Mouse (Mus musculus) small intestine, adult 2 months (tissue): ENCODE results near the gene Zfp819. TPM values are rescaled to one million over a fixed set of nuclear protein-coding genes. Genes with fewer than 3 reads are reported as not detected.

Experiments
- H3K27ac ChIP-seq: fragments of 200-500 bp; 2 replicates; pipeline ENCODE4 v1.5.1; 2012; ENCODE audit warnings: low read depth, low read length, control low read depth, inconsistent platforms; ENCODE audit not compliant: insufficient read depth
- H3K27me3 ChIP-seq: fragments of 200-500 bp; 2 replicates; pipeline ENCODE4 v1.6.1; 2012; ENCODE audit warnings: mild to moderate bottlenecking, moderate library complexity, low read length, inconsistent platforms; ENCODE audit not compliant: control insufficient read depth, insufficient read depth
- H3K36me3 ChIP-seq: fragments of 200-500 bp; 2 replicates; pipeline ENCODE4 v1.6.1; 2012; ENCODE audit warnings: mild to moderate bottlenecking, low read length, control low read depth, inconsistent platforms; ENCODE audit not compliant: control insufficient read depth, insufficient read depth
- H3K4me1 ChIP-seq: fragments of 200-500 bp; 2 replicates; pipeline ENCODE4 v1.6.1; 2012; ENCODE audit warnings: low read length, inconsistent platforms, mixed read lengths; ENCODE audit not compliant: control insufficient read depth, insufficient read depth, insufficient read length
- H3K4me3 ChIP-seq: fragments of 200-500 bp; 2 replicates; pipeline ENCODE4 v1.5.1; 2012; ENCODE audit warnings: low read depth, mild to moderate bottlenecking, control low read depth, inconsistent platforms, low read length, moderate library complexity
- CTCF ChIP-seq: fragments of 200-500 bp; IDR thresholded peaks from 2 replicates; pipeline ENCODE4 v1.5.1; 2012; ENCODE audit warnings: low read depth, mild to moderate bottlenecking, control low read depth, inconsistent platforms, low read length, moderate library complexity, mixed read lengths; ENCODE audit not compliant: insufficient replicate concordance, insufficient read length; ENCODE audit errors: extremely low read depth
- POLR2A ChIP-seq: fragments of 200-500 bp; IDR thresholded peaks from 2 replicates; pipeline ENCODE4 v1.6.1; 2012; ENCODE audit warnings: low read depth, mild to moderate bottlenecking, control low read depth, inconsistent platforms, low read length, moderate library complexity
- WGBS: fragments of 180-500 bp; shearing (Covaris S2); methylation state at CpG from one replicate; pipeline ENCODE4 v1.1.7; 2018; 5-methylcytosine and 5-hydroxymethylcytosine counted together
- polyA plus RNA-seq: library from polyadenylated mRNA; depleted of rRNA; stranded (reverse); fragments of >200 nt; gene quantifications from 2 replicates; pipeline ENCODE4 v1.2.3, GENCODE M21; 2012

Gene Zfp819
- polyA plus RNA-seq, 1 experiment: not detected

- WGBS: 88% methylated on average over 5 of the region's 5 CpGs
- TF ChIP-seq CTCF: no peak
- TF ChIP-seq POLR2A: no peak
- no peak overlapping the region for H3K4me3 ChIP-seq
- no peak overlapping the region for H3K27ac ChIP-seq
- peaks cover 3% of the 10 kb centered on the region for H3K4me1 ChIP-seq
- H3K36me3 ChIP-seq: peaks cover 40% of the 10 kb centered on the region
- no peaks in the 10 kb centered on the region for H3K27me3 ChIP-seq
These were observed 22.2 kb upstream of the Zfp819 start for GRCm38 (mm10) chr7:43584790-43585189.

- 0 out of 2 replicates have a peak, but pooled peaks cover 3% of the 10 kb centered on the region for H3K27me3 ChIP-seq
- no peaks in the 10 kb centered on the region; the same call in 1 of the 2 replicates for H3K4me1 ChIP-seq
- no peaks in the 10 kb centered on the region for H3K36me3 ChIP-seq
- no peak overlapping the region for H3K4me3 ChIP-seq
- WGBS: 26% methylated on average over 5 of the region's 5 CpGs
- TF ChIP-seq CTCF (no peak), POLR2A (no peak)
- no peak overlapping the region for H3K27ac ChIP-seq
These were observed 5.1 kb upstream of the Zfp819 start for GRCm38 (mm10) chr7:43601884-43602283.

GRCm38 (mm10) chr7:43607743-43608287 lies 846 bp downstream of the Zfp819 start:
- Histone ChIP-seq H3K27me3 (no peaks in the 10 kb centered on the region; the same call in 1 of the 2 replicates), H3K4me3 (no peak overlapping the region), H3K36me3 (no peaks in the 10 kb centered on the region), H3K4me1 (peaks cover 5% of the 10 kb centered on the region), H3K27ac (no peak overlapping the region)
- 22% methylated on average over 5 of the region's 5 CpGs for WGBS
- TF ChIP-seq CTCF: no peak

- 47% methylated on average over 7 of the region's 7 CpGs for WGBS
- no peak overlapping the region for H3K4me3 ChIP-seq
- H3K27me3 ChIP-seq: no peaks in the 10 kb centered on the region; the same call in 1 of the 2 replicates
- no peak for TF ChIP-seq CTCF
- peaks cover 5% of the 10 kb centered on the region for H3K4me1 ChIP-seq
- no peak overlapping the region for H3K27ac ChIP-seq
- no peaks in the 10 kb centered on the region for H3K36me3 ChIP-seq
These were observed 1.4 kb downstream of the Zfp819 start for GRCm38 (mm10) chr7:43608316-43608824.

GRCm38 (mm10) chr7:43613816-43614551 lies 7.0 kb downstream of the Zfp819 start:
- H3K4me3 ChIP-seq: no peak overlapping the region
- H3K27ac ChIP-seq: no peak overlapping the region
- WGBS: 85% methylated on average over 14 of the region's 14 CpGs
- H3K27me3 ChIP-seq: no peaks in the 10 kb centered on the region
- H3K36me3 ChIP-seq: no peaks in the 10 kb centered on the region
- H3K4me1 ChIP-seq: no peaks in the 10 kb centered on the region
- no peak for TF ChIP-seq CTCF
- no peak for TF ChIP-seq POLR2A

GRCm38 (mm10) chr7:43622927-43623326 lies 16.0 kb downstream of the Zfp819 start:
- 78% methylated on average over 7 of the region's 7 CpGs for WGBS
- Histone ChIP-seq H3K27ac (no peak overlapping the region), H3K4me3 (no peak overlapping the region), H3K27me3 (no peaks in the 10 kb centered on the region), H3K36me3 (no peaks in the 10 kb centered on the region), H3K4me1 (peaks cover 4% of the 10 kb centered on the region)
- TF ChIP-seq CTCF (no peak), POLR2A (no peak)

GRCm38 (mm10) chr7:43623819-43624218 lies 16.9 kb downstream of the Zfp819 start:
- TF ChIP-seq POLR2A (no peak), CTCF (no peak)
- H3K27me3 ChIP-seq: no peaks in the 10 kb centered on the region
- H3K36me3 ChIP-seq: no peaks in the 10 kb centered on the region
- no peak overlapping the region for H3K4me3 ChIP-seq
- WGBS: 37% methylated on average over 10 of the region's 10 CpGs
- peaks cover 6% of the 10 kb centered on the region for H3K4me1 ChIP-seq
- H3K27ac ChIP-seq: no peak overlapping the region
